Mouse (Mus musculus) midbrain, embryonic 12.5 days (tissue): ENCODE measurements around the gene Trf. TPM values are rescaled to one million over a fixed set of nuclear protein-coding genes. Genes with fewer than 3 reads are reported as not detected.

Source experiments
- ATAC-seq: fragments of 200-750 bp; cut with Nextera tagmentation; 2 replicates; pipeline ENCODE4 v1.8.0; 2017; ENCODE audit warnings: low read depth, moderate TSS enrichment, moderate library complexity; ENCODE audit not compliant: low FRiP score
- H3K27ac ChIP-seq: fragments of 300-500 bp; sonication (generic); replicated peaks from 2 replicates; pipeline ENCODE4 v1.5.1; 2016; ENCODE audit warnings: mild to moderate bottlenecking
- H3K27me3 ChIP-seq: fragments of 300-500 bp; sonication (generic); 2 replicates; pipeline ENCODE4 v1.6.1; 2016; ENCODE audit warnings: mild to moderate bottlenecking
- H3K36me3 ChIP-seq: fragments of 300-500 bp; sonication (generic); 2 replicates; pipeline ENCODE4 v1.6.1; 2016
- H3K4me1 ChIP-seq: fragments of 300-500 bp; sonication (generic); 2 replicates; pipeline ENCODE4 v1.6.1; 2016
- H3K4me2 ChIP-seq: fragments of 300-500 bp; sonication (generic); replicated peaks from 2 replicates; pipeline ENCODE4 v1.6.1; 2016; ENCODE audit warnings: mild to moderate bottlenecking, moderate library complexity
- H3K4me3 ChIP-seq: fragments of 300-500 bp; sonication (generic); 2 replicates; pipeline ENCODE4 v1.5.1; 2016; ENCODE audit warnings: mild to moderate bottlenecking
- H3K9ac ChIP-seq: fragments of 300-500 bp; sonication (generic); replicated peaks from 2 replicates; pipeline ENCODE4 v1.6.1; 2016; ENCODE audit warnings: mild to moderate bottlenecking, moderate library complexity
- H3K9me3 ChIP-seq: fragments of 300-500 bp; sonication (generic); 2 replicates; pipeline ENCODE4 v1.6.1; 2016; ENCODE audit warnings: mild to moderate bottlenecking
- WGBS: fragments of 180-500 bp; shearing (Covaris S2); methylation state at CpG from one replicate; pipeline ENCODE4 v1.1.7; 2016; 5-methylcytosine and 5-hydroxymethylcytosine counted together
- polyA plus RNA-seq: library from polyadenylated mRNA; unstranded; fragments of >200 nt; fragmentation: Nextera tagmentation; extraction: Ambion mirVana; gene quantifications from 2 replicates; pipeline ENCODE4 v1.2.1, GENCODE M21; 2016

The Trf gene
- polyA plus RNA-seq, 1 experiment from 2014 or later = 16.9 TPM

DNA sequence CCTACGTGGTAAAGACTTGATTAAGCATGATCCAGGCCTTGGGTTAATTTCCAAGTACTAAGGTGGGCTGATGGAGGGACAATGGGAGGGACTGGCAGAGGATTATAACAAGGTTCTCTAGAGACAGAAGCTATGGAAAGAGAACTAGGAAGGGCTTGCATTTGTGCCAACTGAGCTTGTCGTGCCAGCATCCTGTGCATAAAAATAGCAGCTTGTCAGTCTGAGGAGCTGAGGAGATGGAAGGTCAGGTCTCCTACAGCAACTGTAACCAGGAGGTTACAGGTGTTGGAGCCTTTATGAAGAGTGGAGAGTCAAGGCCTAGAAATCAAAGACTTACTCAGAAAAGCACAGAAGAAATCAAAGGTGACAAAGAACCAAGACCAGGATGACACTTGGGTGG lies 16.6 kb downstream of the Trf start:
- 0 out of 2 replicates have a peak, but pooled peaks cover 2% of the 10 kb centered on the region for H3K4me1 ChIP-seq
- no peak overlapping the region for H3K9ac ChIP-seq
- no peaks in the 10 kb centered on the region for H3K27me3 ChIP-seq
- no peak overlapping the region for H3K27ac ChIP-seq
- ATAC-seq = no peak
- H3K4me2 ChIP-seq = no peak overlapping the region
- 64% methylated on average over 2 of the region's 2 CpGs for WGBS
- H3K4me3 ChIP-seq = no peak overlapping the region
- H3K36me3 ChIP-seq = no peaks in the 10 kb centered on the region
- no peaks in the 10 kb centered on the region for H3K9me3 ChIP-seq

DNA sequence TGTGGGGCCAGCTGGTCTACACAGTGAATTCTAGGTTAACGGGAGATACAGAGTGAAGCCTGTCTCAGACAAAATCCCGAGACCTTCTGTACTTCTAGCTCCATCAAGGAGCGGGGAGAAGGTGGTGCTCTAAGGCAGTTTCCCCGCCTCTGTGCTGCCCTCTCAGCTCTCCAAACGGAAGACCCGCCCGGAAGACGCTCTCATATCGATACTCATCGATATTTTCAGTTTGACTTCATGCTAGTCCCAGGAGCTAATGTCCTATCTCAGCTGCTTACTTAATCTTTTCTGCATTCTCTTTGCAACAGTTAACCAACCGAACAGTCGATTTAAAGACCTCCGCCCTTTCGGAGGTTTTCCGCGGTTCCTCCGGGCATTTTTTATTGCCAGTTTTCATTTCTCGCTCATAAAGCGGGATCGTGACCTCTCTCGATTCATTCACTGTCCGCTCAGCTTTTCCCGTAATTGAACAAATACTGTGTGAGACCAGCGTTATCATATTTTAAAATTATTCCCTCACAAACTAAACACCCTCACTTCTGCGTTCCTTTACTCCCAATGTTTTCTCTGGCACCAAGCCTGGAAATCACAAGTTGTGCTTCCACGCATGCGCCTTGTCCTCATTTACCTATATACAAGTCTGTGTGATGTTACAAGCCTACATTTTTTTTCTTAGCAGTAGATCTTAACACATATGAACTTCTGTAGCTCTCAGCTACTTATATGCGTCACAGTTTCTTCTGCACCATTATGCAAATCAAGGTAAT lies 17.4 kb downstream of the Trf start:
- H3K9ac ChIP-seq = no peak overlapping the region
- H3K4me1 ChIP-seq = 0 out of 2 replicates have a peak, but pooled peaks cover 2% of the 10 kb centered on the region
- no peaks in the 10 kb centered on the region for H3K9me3 ChIP-seq
- no peak overlapping the region for H3K4me2 ChIP-seq
- H3K27ac ChIP-seq = no peak overlapping the region
- H3K27me3 ChIP-seq = no peaks in the 10 kb centered on the region
- no peak for ATAC-seq
- WGBS = 83% methylated on average over 28 of the region's 28 CpGs
- H3K36me3 ChIP-seq = no peaks in the 10 kb centered on the region
- H3K4me3 ChIP-seq = no peak overlapping the region

DNA sequence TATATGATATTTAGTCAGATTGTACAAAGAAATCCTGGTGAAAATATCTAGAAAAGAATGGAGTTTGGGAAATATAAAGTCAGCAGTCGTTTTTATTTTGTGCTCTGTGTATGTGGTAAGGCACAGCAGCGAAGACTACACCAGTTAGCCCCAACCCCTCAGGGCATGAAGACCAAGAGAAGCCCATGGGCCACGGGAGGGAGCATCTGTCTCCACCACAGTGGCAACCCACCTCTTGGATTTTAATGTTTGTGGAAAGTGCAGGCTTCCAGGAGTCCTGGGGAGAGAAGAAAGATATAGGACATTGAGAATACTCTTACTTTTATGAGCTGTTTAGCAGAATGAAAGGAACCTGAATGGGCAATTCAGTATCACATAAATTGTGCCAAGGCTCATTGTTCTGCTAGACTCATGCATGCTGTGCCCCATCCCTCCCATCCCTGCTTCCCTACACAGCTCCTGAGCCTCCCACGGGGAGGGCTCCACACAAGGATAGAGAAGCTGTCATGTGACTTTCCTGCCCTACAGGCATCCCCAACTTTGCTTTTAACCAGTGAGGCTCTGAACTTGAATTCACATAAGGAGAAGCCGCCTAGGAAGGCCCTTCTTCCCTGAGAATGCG lies 21.3 kb downstream of the Trf start:
- no peak overlapping the region for H3K9ac ChIP-seq
- H3K4me1 ChIP-seq = 0 out of 2 replicates have a peak, but pooled peaks cover 2% of the 10 kb centered on the region
- H3K4me3 ChIP-seq = no peak overlapping the region
- H3K9me3 ChIP-seq = no peaks in the 10 kb centered on the region
- ATAC-seq = no peak
- no peak overlapping the region for H3K4me2 ChIP-seq
- no peaks in the 10 kb centered on the region for H3K36me3 ChIP-seq
- H3K27ac ChIP-seq = no peak overlapping the region
- WGBS = 53% methylated on average over 6 of the region's 6 CpGs
- H3K27me3 ChIP-seq = no peaks in the 10 kb centered on the region

DNA sequence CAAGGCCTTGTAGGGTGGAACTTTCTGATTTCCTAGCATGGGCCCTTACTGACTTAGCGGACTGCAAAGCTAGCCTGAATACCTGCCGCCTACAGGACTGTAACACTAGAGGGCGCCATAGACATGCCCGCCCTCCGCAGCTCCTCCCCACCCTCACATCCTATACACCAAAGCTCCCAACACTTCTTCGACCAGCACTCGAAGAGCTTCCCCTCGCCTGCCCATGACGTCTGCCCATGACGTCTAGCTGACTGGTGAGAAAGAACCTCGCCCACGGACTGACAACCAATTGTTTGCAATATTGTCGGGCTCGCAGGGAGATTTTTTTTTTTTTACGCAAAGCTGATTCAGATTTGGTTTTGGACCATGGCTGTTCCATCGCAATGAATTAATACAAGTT lies 22.4 kb downstream of the Trf start:
- 0 out of 2 replicates have a peak, but pooled peaks cover 2% of the 10 kb centered on the region for H3K4me1 ChIP-seq
- WGBS = 10% methylated on average over 16 of the region's 16 CpGs
- H3K4me2 ChIP-seq = peak overlapping the region; percentile 43
- H3K27me3 ChIP-seq = no peaks in the 10 kb centered on the region; the same call in 1 of the 2 replicates
- no peaks in the 10 kb centered on the region for H3K36me3 ChIP-seq
- H3K9me3 ChIP-seq = no peaks in the 10 kb centered on the region
- peak; percentile 87 for ATAC-seq
- H3K4me3 ChIP-seq = peak overlapping the region; percentile 14; the same call in 1 of the 2 replicates
- H3K9ac ChIP-seq = no peak overlapping the region
- H3K27ac ChIP-seq = no peak overlapping the region

DNA sequence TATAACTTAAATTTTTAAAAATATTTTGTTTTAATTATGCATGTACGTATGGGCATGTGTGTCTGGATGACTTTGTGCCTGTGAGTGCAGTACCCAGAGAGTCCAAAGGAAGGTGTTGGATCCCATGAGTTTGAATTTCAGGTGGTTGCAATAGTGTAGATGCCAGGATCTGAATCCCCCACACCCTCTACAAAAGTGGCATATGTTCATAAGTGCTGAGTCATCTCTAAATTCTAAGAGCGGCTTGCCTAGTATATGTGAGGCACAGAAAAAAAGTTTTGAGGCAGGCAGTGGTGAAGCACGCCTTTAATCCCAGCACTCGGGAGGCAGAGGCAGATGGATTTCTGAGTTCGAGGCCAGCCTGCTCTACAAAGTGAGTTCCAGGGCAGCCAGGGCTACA lies 24.5 kb downstream of the Trf start:
- Histone ChIP-seq H3K4me2 (no peak overlapping the region), H3K36me3 (no peaks in the 10 kb centered on the region), H3K27ac (no peak overlapping the region), H3K9ac (no peak overlapping the region), H3K9me3 (no peaks in the 10 kb centered on the region), H3K4me3 (no peak overlapping the region), H3K27me3 (no peaks in the 10 kb centered on the region; the same call in 1 of the 2 replicates), H3K4me1 (peaks cover 7% of the 10 kb centered on the region; the same call in 1 of the 2 replicates)
- WGBS = 88% methylated on average over 5 of the region's 5 CpGs
- no peak for ATAC-seq

DNA sequence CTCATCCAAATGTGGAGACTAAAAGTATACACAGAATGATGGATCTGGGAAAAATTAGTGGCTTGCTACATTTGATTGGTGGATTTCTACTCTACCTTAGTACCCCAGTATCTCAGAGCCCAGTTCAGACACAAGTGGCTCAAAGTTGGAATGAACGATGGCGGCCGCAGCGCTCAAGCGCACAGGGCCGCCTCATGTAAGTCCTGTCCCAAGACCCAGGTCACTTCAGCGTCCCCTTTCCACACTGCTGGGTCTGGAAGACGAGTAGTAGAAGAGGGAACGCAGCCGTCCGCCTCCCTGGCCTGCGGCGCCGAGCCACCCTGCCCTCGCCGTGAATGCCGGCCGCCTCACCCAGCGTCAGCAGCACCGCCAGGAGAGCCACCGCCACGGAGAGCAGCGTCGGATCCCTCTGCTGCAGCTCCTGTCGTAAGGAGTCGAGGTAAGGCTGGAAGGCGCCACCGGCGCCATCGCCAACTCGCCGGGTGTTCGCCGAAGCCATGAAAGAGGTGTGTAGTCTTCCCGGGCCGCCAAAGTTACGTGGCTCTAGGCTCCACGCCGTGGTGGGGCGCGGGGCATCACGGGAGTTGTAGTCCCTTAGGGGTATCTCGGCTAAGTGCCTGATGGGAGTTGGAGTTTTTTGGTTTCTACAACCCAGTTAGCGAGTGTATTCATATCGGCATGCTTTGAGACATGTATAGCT lies 28.5 kb downstream of the Trf start, which contains the start of gene Srprb:
TSS of gene Srprb (minus strand) at position 577 of the 700 bp plus-strand sequence.
- Histone ChIP-seq H3K9ac (peak within 1 kb of the TSS; percentile 87), H3K27ac (peak within 1 kb of the TSS; percentile 85), H3K9me3 (no peaks in the 10 kb centered on the region), H3K27me3 (no peaks in the 10 kb centered on the region; the same call in 1 of the 2 replicates), H3K36me3 (peaks cover 20% of the 10 kb centered on the region), H3K4me1 (peaks cover 8% of the 10 kb centered on the region; the same call in 1 of the 2 replicates), H3K4me3 (peak within 1 kb of the TSS; percentile 87), H3K4me2 (peak within 1 kb of the TSS; percentile 74)
- peak; percentile 97 for ATAC-seq
- WGBS = under 1% methylated on average over 45 of the region's 45 CpGs

DNA sequence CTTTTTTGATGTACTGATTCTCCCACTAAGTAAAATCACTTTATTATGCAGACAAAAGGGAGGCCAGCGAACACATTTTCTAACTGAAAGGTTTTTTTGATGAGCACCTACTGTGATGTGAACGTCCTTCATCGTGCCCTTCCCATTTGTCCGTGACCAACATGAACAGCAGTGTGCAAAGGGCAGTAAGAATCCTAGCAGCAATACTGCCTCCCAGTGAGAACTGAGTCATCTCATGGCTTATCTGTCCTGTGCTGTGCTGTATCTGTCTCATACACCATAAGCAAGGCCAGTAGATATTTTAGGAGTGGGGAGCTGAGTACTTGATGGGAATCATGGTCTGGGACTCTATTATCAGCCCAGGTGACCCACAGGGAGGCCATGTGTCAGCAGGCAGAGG lies 41.8 kb downstream of the Trf start:
- Histone ChIP-seq H3K27ac (no peak overlapping the region), H3K4me3 (no peak overlapping the region), H3K4me1 (no peaks in the 10 kb centered on the region), H3K9me3 (no peaks in the 10 kb centered on the region), H3K27me3 (no peaks in the 10 kb centered on the region), H3K4me2 (no peak overlapping the region), H3K9ac (no peak overlapping the region), H3K36me3 (peaks cover 60% of the 10 kb centered on the region)
- WGBS = 85% methylated on average over 4 of the region's 4 CpGs
- no peak for ATAC-seq

DNA sequence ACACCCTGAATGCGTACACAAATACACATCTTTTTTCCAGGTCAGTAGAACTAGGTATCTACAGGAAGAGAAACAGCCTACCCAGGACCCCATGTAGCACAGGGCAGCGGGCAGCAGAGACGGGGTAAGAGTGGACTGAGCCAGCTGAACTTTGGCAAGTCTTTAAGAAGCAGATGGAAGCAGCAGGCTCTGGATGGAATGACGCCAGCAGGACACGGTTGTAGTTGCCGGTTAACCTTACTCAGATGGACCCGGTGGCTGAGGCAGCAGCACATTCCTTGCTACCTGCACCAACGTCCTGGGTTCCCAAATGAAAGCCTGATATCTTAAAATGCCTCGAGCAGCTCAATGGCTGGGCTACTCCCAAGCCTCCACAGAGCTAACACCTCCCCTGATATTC lies 43.5 kb downstream of the Trf start:
- Histone ChIP-seq H3K27me3 (no peaks in the 10 kb centered on the region), H3K4me1 (no peaks in the 10 kb centered on the region), H3K4me2 (no peak overlapping the region), H3K36me3 (peaks cover 62% of the 10 kb centered on the region), H3K27ac (no peak overlapping the region), H3K9me3 (no peaks in the 10 kb centered on the region), H3K9ac (no peak overlapping the region), H3K4me3 (no peak overlapping the region)
- no peak for ATAC-seq
- WGBS = 83% methylated on average over 9 of the region's 9 CpGs

DNA sequence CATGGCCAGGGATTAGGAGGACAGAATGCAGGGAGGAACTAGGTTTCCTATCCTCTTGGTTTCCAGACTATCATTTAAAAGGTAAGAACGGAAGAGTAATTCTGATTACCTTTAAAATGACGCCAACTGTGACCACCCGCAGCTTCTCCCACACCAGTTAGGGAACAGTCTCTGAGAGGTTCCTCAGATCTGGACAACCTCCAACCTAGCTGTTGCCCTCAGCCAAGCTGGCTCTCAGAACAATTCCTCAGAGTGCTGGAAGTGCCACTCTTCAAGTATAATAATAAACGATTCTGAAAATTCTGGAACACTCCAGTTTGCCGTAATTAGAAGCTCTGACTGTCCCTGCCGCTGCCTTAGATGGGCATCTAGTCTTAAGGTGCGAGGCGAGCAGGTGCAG lies 44.3 kb downstream of the Trf start:
- 95% methylated on average over 8 of the region's 8 CpGs for WGBS
- ATAC-seq = no peak
- Histone ChIP-seq H3K4me1 (peaks cover 3% of the 10 kb centered on the region), H3K27ac (no peak overlapping the region), H3K4me2 (no peak overlapping the region), H3K4me3 (no peak overlapping the region), H3K36me3 (peaks cover 61% of the 10 kb centered on the region), H3K27me3 (no peaks in the 10 kb centered on the region), H3K9ac (no peak overlapping the region), H3K9me3 (no peaks in the 10 kb centered on the region)

DNA sequence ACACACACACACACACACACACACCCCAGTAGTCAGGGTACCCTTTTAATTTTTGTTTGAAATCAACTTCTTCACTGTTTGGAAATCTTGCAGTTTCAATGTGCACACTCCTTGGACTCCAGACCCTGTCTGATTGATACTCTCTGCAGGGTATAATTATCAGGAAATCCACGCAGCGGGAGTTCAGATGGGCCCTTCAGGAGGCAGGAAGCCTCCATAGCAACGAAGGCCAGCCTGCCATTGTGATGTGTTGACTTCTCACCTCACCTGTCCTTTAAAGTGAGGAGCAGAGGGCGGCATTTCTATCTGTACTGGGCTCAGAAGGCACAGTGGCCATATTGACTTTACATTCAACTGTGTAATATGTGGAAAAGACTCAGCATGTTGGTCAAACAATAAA lies 45.4 kb downstream of the Trf start:
- 65% methylated on average over 4 of the region's 4 CpGs for WGBS
- H3K4me1 ChIP-seq = peaks cover 14% of the 10 kb centered on the region
- no peak for ATAC-seq

DNA sequence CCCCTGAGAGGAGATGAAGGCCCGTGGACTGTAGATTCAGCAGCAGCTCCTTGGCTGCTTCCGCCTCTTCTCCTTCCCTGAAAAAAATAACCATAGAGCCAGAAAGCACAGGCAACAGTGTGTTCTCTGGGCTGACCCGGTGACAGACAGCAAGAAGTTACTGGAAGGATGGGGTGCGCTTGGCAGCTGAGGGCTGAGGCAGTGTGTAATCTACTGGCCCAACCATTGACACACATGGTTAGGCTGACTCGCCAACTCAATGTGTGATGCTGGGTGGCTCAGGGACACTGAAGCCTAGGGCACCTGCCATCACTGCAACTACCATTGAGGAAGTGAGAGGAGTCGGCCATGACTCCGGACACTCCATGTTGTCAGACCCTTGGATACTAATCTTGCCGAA lies 48.4 kb downstream of the Trf start:
- 89% methylated on average over 8 of the region's 8 CpGs for WGBS
- Histone ChIP-seq H3K4me2 (no peak overlapping the region), H3K9ac (no peak overlapping the region), H3K27ac (no peak overlapping the region), H3K36me3 (peaks cover 39% of the 10 kb centered on the region), H3K9me3 (no peaks in the 10 kb centered on the region), H3K4me3 (no peak overlapping the region), H3K27me3 (no peaks in the 10 kb centered on the region), H3K4me1 (peaks cover 15% of the 10 kb centered on the region)
- ATAC-seq = no peak

More for the DNA sequence above, 45.4 kb downstream of the Trf start:
- Histone ChIP-seq H3K9ac (no peak overlapping the region), H3K9me3 (no peaks in the 10 kb centered on the region), H3K36me3 (peaks cover 51% of the 10 kb centered on the region), H3K27me3 (no peaks in the 10 kb centered on the region), H3K27ac (no peak overlapping the region), H3K4me3 (no peak overlapping the region), H3K4me2 (no peak overlapping the region)
